Mouse (Mus musculus) G1E (cell line): ENCODE results near the gene Adh7.

ENCODE experiments used
- CTCF ChIP-seq: IDR thresholded peaks from 2 replicates; pipeline ENCODE4 v1.5.1; 2012; ENCODE audit warnings: low read depth, low read length, inconsistent platforms, mixed read lengths
- GATA1 ChIP-seq: IDR thresholded peaks from 2 replicates; pipeline ENCODE4 v1.6.1; 2012; ENCODE audit warnings: borderline replicate concordance, low read length, inconsistent platforms, mixed read lengths
- GATA2 ChIP-seq: IDR thresholded peaks from 2 replicates; pipeline ENCODE4 v1.6.1; 2012; ENCODE audit warnings: low read depth, low read length, inconsistent platforms, borderline replicate concordance
- POLR2AphosphoS5 ChIP-seq: IDR thresholded peaks from 2 replicates; pipeline ENCODE4 v1.6.1; 2012; ENCODE audit warnings: low read depth, low read length, inconsistent platforms; ENCODE audit not compliant: insufficient replicate concordance
- TAL1 ChIP-seq: conservative IDR thresholded peaks from 2 replicates; pipeline ENCODE4 v1.6.1; 2012; ENCODE audit warnings: low read depth, low read length, inconsistent platforms, mixed read lengths

- no peak for TF ChIP-seq CTCF
- no peak for TF ChIP-seq GATA1
- no peak for TF ChIP-seq POLR2AphosphoS5
- TF ChIP-seq TAL1, result no peak
- no peak for TF ChIP-seq GATA2
Measured at GRCm38 (mm10) chr3:138248746-138249145, 31.2 kb downstream of the Adh7 start.
